Mouse (Mus musculus) megakaryocyte, adult 5-6 weeks (primary cell): ENCODE results near the gene Ufl1. TPM values are rescaled to one million over a fixed set of nuclear protein-coding genes. Genes with fewer than 3 reads are reported as not detected.

Source experiments
- total RNA-seq, 2 experiments: library from RNA; stranded (forward) in 1 of 2; stranded (reverse) in 1 of 2; fragments of 153-499, 151-499 nt in 1 of 2; fragments of 221-1000, 200-1000 nt in 1 of 2; gene quantifications; 2 replicates each; pipeline versions ENCODE4 v1.2.3 to v1.2.4; 2015 to 2017

The Ufl1 gene
- total RNA-seq, 2 experiments from 2014 or later, result 19.4 to 22.9 TPM

Other genes with a start within 250 kb of the Ufl1 start
- gene Fhl5, start 38.9 kb downstream of the Ufl1 start, total RNA-seq (2015), result not detected in 2 replicates
- not detected in 2 replicates for gene Fhl5, start 38.9 kb downstream of the Ufl1 start, total RNA-seq (2017)